Mouse (Mus musculus) C2C12 (cell line): ENCODE results near the gene Pex13.

Experiments
- CTCF ChIP-seq: IDR thresholded peaks from one replicate; pipeline ENCODE4 v1.5.1; 2011; ENCODE audit not compliant: control insufficient read depth, insufficient read depth, insufficient read length
- USF1 ChIP-seq: IDR thresholded peaks from one replicate; pipeline ENCODE4 v1.6.1; 2011; ENCODE audit warnings: low read depth, mild to moderate bottlenecking, control low read depth, moderate library complexity

DNA sequence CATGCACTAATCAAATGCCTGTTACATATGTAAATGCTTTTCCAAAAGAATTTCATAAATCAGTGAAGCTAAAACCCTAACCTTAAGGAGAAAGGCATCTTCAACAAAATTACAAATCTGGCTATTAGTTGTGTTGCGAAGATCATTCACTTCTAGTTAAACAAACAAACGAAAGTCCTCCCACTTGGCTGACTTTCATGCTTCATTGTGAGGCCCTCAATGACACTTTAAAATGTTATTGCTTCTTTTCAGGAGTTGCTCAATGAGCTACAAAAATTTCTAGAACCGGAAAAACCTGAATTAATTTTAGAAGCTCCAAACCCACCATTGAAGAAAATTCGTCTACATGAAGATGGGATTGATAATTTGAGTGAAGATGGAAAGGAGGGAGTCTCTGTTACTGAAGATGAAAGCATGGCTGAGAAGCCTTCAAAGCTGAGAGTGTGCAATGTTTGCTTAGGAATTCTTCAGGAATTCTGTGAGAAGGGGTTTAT lies 6.5 kb upstream of the Pex13 start:
- no peak for TF ChIP-seq USF1
- TF ChIP-seq CTCF, result no peak
